Mouse (Mus musculus): ENCODE measurements around the gene Hsp90aa1. TPM values are rescaled to one million over a fixed set of nuclear protein-coding genes. Genes with fewer than 3 reads are reported as not detected.

Gene Hsp90aa1
- polyA plus RNA-seq, 1 experiment: 156 TPM

- TF ChIP-seq CTCF (IDR thresholded peaks at IDR 0.05; ENCODE audit: low read depth, low read length): no peak
- no peak for TF ChIP-seq POLR2A (IDR thresholded peaks at IDR 0.05; ENCODE audit: borderline replicate concordance, low read depth, low read length)
- Histone ChIP-seq H3K4me1 (ENCODE audit: control insufficient read depth, insufficient read depth, low read length) (no peaks in the 10 kb centered on the region), H3K4me3 (ENCODE audit: insufficient read depth, low read length) (no peak overlapping the region)
Observed at GRCm38 (mm10) chr12:110661746-110662145, 40.8 kb downstream of the Hsp90aa1 start.

DNA sequence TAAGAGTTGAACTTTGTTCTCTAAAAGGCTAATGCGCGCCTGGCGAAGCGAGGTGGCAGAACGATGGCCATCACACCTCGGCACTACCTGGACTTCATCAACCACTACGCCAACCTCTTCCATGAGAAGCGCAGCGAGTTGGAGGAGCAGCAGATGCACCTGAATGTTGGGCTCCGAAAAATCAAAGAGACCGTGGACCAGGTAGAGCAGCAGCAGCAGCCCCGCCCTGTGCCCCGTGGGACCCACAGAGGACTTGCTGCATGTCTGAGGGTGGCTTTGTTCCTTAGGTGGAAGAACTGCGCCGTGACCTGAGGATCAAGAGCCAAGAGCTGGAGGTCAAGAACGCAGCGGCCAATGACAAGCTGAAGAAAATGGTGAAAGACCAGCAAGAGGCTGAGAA, 51.1 kb downstream of the Hsp90aa1 start:
- no peak for TF ChIP-seq POLR2A (IDR thresholded peaks at IDR 0.05; ENCODE audit: borderline replicate concordance, low read depth, low read length)
- no peak for TF ChIP-seq CTCF (IDR thresholded peaks at IDR 0.05; ENCODE audit: low read depth, low read length)

More at GRCm38 (mm10) chr12:110661746-110662145, 40.8 kb downstream of the Hsp90aa1 start:
- no peak overlapping the region for H3K27ac ChIP-seq (ENCODE audit: insufficient read depth, low read depth, low read length)

DNA sequence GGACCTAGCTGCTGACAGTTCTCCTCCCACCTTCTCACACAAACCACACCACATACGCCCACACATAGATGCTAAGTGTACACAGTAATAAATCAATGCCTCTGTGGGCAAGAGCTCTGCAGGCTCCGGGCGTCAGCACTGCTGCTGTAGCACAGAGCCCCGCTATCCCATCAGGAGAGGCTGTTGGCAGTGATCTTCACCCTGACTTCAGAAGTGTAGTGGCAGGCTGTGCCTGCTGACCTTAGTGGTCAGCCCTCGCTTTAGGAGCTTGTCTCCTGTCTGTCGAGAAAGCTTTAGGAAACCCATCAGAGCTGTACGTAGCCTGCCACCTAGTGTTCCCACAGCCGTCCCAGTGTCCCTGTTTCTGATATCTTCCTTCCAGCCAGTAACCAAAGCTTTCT, 52.3 kb downstream of the Hsp90aa1 start:
- Histone ChIP-seq H3K27ac (ENCODE audit: insufficient read depth, low read depth, low read length) (no peak overlapping the region), H3K4me3 (ENCODE audit: insufficient read depth, low read length) (no peak overlapping the region), H3K4me1 (ENCODE audit: control insufficient read depth, insufficient read depth, low read length) (no peaks in the 10 kb centered on the region)
- no peak for TF ChIP-seq CTCF (IDR thresholded peaks at IDR 0.05; ENCODE audit: low read depth, low read length)
- TF ChIP-seq POLR2A (IDR thresholded peaks at IDR 0.05; ENCODE audit: borderline replicate concordance, low read depth, low read length): no peak

More for the DNA sequence above, 51.1 kb downstream of the Hsp90aa1 start:
- H3K4me1 ChIP-seq (ENCODE audit: control insufficient read depth, insufficient read depth, low read length): no peaks in the 10 kb centered on the region
- no peak overlapping the region for H3K27ac ChIP-seq (ENCODE audit: insufficient read depth, low read depth, low read length)
- no peak overlapping the region for H3K4me3 ChIP-seq (ENCODE audit: insufficient read depth, low read length)

Other genes with a start within 250 kb of the Hsp90aa1 start
- gene Dync1h1, start 101.3 kb downstream of the Hsp90aa1 start, polyA plus RNA-seq (2012; ENCODE audit: insufficient read depth, insufficient read length, missing spikeins): 59.8 and 104 TPM in 2 replicates
- not detected in 2 replicates for gene 1700001K19Rik, start 20.1 kb downstream of the Hsp90aa1 start, polyA plus RNA-seq (2012; ENCODE audit: insufficient read depth, insufficient read length, missing spikeins)
- gene Wdr20, start 35.2 kb upstream of the Hsp90aa1 start, polyA plus RNA-seq (2012; ENCODE audit: insufficient read depth, insufficient read length, missing spikeins): 27.9 and 33.7 TPM in 2 replicates
- 5.4 and 5.7 TPM in 2 replicates for gene Mok, start 138.2 kb upstream of the Hsp90aa1 start, polyA plus RNA-seq (2012; ENCODE audit: insufficient read depth, insufficient read length, missing spikeins)
- gene Zfp839, start 147.5 kb upstream of the Hsp90aa1 start, polyA plus RNA-seq (2012; ENCODE audit: insufficient read depth, insufficient read length, missing spikeins): 10.9 and 12.7 TPM in 2 replicates
- gene Cinp, start 186.4 kb upstream of the Hsp90aa1 start, polyA plus RNA-seq (2012; ENCODE audit: insufficient read depth, insufficient read length, missing spikeins): 30.8 and 35.7 TPM in 2 replicates
- 6.6 and 6.8 TPM in 2 replicates for gene Tecpr2, start 186.5 kb upstream of the Hsp90aa1 start, polyA plus RNA-seq (2012; ENCODE audit: insufficient read depth, insufficient read length, missing spikeins)